Mouse (Mus musculus) naive thymus-derived CD4-positive, alpha-beta T cell, adult 2 months (primary cell): Measurements from ENCODE around the gene Wnt11.

Experiments
- DNase-seq: peaks from one replicate; pipeline ENCODE4 v3.0.0-alpha.2; 2011; ENCODE audit warnings: low read depth

The Wnt11 gene

DNA sequence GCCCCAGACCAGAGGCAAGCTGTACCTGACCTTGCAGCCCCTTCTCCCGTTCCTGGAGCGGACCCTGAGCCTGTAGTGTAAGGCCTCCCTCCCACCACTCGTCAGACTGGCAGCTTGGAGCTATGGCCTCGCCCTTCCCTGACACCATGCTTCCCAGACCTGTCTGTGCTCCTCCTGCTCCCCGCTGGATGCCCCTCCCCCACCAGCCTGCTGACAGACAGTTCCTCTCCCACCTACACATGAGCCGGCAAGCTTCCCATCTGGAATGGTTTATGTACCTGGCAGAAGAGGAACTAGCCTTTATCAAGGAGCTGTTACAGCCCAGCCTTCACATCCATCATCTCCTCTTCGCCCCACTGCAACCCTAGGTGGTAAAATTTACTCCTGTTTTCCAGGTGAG lies 6.0 kb upstream of the Wnt11 start:
- DNase-seq: no peak

DNA sequence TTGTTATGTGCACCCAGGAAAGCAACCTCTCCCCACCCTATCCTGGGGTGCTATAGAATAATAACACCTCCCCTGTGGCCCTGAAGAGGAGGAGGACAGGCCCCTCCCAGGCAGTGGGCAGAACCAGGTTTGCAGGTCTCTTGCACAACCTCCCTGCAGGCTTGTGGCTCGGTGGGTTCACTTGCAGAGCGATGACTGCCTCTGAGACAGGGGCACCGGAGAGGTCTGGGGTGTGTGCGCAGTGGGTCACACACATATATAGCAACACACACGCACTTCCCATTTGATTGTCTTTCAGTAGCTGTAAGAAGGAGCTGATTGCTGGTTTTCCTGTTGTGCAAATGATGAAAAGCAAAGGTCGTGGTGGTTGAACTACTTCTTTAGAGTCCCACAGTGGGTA lies 3.6 kb upstream of the Wnt11 start:
- DNase-seq: no peak

DNA sequence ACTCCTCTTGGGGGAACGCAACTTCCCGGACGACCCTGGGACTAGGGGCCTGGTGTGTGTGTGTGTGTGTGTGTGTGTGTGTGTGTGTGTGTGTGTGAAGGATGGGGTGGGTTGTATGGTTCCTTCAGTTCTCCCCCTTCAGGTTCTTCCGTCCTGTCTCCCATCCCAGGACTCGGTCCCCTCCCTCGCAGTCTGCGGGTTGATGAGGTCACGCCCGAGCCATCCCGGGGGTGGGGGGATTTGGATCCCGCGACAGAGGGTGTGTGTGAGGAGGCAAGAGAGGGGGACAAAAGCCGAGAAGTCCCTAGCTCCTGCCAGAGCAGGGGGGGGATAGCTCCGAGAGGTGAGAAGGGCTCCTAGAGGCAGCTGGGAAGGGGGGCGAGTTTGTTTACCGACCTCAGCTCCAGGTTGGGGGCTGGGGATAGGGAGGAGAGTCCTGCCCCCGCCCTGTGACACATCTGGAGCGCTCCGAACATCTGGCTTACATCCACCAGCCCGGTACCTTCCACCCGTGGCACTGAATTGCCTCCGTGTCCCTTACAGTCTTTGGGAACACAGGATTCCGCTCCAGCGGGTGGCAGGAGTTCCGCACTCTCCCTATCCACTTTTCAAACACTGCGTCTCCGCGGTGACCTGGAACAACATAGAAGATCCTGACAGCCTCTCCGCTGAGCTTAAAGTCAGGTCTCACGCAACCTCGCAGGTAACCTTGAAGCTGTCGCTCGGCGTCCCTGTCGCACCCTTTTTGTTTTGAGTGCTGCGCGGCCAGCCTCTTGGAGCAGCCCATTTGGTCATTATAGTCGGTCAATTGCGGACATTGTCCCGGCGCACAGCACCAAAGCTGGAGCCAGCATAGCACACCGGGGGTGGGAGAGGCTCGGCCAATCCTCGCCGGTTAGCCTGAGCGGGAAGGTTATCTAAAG lies 868 bp downstream of the Wnt11 start:
- DNase-seq: peak; percentile 34

DNA sequence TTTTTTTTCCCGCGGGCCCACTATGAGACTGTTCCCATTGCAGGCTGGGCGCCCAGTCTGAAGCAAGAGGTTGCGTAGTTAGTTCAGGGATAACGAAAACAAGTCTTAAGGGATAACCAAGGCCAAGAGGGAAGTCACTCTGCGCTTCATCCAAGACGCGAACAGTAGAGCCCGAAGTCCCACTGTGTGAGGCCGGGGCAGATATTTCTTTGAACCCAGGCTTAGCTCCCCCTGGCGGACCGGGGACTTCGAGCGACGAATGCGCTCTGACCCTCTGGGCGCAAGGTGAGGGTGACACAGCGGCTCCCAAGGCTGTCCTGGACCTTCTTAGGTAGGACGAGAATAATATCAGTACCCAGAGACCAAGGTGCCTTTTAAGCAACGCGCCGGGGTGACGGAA lies 1.7 kb downstream of the Wnt11 start:
- peak; percentile 76 for DNase-seq

DNA sequence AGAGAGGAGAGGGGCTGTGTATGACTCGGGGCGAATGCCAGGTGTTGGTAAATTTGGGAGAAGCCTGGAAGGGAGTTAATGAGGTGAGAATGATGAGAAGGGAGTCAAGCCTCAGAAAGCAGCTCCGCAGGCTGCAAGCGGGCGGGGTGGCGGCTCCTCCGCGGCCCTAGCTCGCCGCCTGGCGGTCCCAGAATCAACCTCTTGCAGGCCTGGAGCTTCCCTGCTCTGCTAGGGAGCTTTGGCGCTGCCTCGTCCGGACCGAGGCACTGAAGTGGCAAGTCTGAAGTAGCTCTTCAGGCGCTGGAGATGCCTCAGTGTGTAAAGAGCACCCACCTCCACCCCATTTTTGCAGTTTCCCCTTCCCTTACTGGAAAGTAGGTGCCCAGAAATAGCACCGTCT lies 3.0 kb downstream of the Wnt11 start:
- peak; percentile 73 for DNase-seq

DNA sequence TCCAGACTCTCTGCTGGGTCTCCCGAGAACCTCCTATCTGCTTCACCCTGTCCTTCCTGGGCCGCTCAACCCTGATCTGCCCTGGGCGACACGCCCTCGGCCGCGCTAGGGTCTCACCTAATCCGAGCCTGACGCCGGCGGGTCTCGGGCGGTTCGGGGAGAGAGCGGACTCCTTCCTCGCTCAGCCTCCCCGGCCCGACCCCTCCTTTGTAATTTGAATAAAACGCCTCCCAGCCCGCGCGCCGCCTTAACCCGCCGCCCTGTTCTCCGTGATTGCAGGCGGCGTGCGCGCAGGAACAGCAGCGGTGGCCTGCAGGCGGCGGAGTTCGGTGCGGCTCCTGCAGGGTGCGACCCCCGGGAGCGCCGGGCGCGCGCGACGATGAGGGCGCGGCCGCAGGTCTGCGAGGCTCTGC lies 3.8 kb downstream of the Wnt11 start:
- DNase-seq: peak; percentile 40

DNA sequence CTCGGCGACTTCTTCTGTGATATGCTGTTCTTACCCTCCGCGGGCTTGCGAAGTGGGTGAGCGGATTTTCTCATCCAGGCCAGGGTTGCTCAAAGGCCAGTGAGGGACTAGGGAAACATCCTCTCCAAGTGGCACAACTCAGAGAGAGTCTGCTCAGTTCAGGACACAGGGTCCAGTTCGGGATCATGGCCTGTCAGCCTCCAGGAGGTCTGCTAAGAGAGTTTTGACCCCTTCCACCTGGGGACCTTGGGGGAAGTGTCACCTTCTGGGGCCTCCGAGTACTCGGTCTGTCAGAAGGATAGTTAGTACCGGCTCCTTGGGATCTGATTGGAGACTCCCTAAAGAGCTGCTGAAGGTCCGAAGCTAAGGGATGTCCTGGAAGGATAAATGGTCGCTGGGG lies 4.4 kb downstream of the Wnt11 start:
- DNase-seq: no peak

DNA sequence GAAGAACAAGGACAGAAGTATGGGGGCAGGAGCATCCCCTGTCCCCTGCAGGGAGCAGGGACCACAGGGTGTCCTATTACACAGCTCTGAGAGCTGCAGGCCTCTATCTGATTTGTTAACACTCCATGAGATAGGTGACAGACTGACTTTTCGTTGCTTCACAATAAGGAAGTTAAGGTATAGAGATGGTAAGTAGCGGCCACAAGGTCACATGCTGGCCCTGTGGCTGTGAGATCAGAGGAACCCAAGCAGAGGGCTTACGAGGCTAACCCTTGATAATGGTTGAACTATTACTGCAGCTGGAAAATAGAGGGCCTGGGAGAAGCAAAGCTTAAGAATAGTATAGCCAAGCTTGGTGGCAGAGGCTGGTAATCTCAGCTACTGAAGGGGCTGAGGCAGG lies 5.9 kb downstream of the Wnt11 start:
- no peak for DNase-seq

DNA sequence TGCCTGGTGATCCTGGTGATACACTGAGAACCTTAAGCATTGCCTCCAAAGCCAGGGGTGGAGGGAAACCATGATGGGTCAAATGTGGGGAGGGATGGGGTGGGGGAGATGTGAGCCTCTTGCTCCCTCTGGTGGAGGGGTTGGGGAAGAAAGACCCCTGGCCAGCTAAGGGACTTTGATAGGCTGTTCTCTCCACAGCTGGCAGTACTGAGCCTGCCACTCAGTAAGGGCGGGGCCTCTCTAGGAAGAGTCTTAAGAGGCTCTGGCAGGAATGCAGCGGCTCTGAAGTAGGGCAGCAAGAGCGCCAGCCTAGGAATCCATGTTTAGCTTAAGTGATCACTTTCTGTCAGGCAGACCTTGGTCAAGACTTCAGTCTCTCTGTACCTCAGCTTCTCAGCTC lies 6.9 kb downstream of the Wnt11 start:
- DNase-seq: no peak

DNA sequence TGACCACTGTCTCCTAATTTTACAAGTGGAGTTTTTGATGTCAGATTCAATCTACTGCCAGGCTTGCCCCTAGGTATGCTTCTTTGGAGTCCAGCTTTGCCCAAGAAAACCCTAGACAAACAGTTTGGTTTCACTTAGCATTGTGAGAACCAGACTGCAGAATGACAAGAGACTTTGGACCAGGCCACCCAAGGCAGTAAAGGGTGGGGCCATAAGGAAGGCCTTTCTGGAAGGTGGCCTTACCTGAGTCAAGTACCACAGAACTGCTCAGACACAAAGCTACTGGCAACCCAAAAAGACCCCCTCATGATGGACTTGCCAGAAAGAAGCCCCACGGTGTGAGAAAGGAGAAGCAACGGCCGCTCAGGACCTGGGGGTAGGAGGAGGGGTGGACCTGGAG lies 8.1 kb downstream of the Wnt11 start:
- no peak for DNase-seq

DNA sequence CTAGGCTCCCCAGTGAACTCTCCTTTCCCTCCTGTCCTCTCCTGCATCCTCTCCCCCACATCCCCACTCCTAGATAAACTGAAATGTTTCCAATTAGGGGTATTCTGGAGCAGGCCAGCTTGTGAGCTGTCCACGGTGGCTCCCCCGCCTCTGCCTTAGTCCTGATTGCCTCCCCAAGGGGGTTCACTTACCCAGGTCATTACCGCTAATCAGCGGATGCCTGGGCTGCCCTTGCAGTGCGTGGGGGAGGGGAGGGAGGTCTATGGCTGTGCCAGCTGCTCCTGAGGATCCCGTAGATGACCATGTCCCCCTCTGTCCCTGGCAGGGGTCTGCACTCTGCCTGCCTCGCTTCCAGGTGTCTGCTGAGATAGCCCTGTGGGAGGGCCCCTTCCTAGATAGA lies 8.7 kb downstream of the Wnt11 start:
- DNase-seq: no peak

DNA sequence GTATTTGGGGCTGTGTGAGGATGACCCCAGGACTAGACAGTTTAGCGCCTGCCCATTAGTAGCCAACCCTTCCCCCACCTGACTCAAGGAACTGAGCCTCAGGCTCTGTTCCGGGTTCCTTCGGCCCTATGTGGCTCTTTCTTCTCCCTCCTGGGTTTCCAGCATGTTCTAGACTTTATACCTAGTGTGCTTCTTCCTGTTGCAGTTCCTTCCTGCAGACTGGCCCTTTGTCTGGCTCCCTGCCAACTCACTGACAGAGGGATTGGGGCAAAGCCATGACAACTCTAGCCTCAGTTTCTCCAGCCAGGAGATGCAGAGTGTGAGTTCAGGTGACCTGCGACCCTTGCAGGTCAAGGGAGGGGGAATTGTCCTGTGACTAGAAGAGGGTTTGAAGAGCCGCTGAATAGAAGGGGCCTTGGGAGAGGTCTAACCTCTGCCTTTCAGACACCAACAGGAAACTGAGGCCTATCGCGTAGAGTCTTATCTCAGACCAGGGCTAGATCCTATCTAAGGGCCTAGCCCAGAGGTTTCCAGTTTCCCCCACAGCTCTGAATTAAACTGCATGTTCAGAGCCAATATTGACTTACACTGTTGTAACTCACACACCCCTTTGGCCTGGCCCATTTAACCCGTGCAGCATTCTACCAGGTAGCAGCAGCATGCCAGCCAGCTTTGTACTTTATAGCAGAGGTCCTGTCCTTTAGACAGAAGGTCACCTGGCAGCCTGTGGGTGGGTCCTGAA lies 14.2 kb downstream of the Wnt11 start:
- peak; percentile 14 for DNase-seq

DNA sequence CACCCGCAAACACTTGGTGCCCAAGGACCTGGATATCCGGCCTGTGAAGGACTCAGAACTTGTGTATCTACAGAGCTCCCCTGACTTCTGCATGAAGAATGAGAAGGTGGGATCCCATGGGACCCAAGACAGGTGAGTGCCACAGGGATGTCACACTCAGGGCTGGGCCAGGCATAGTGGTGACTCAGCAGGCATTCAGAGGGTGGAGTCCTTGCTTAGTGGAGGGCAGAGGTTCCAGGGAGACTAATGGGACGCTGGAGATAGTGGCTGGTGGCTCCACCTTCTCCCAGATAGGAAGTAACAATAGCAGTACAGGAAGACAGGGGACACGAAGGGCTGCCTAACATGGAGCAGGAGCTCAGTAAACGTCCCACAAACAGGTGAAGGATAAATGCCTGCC lies 15.5 kb downstream of the Wnt11 start:
- DNase-seq: no peak

DNA sequence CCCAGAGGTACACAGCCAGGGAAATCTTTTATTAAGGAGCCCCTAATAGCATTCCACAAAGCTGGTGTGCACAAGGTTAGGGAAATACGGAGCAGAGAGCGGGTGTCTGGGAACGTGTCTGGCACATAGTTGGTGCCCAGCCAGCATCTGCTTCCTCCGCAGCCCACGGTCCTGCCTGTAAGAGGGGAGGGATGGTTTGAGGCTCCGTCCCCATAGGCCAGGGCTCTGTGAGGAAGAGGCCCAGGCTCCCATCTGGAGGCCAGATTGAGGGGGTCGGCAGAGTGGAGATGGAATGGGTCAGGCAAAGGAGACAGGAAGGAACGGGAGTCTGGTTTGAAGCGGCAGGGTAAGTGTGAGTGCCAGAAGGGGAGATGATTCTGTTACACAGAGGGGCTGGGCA lies 16.3 kb downstream of the Wnt11 start:
- no peak for DNase-seq

DNA sequence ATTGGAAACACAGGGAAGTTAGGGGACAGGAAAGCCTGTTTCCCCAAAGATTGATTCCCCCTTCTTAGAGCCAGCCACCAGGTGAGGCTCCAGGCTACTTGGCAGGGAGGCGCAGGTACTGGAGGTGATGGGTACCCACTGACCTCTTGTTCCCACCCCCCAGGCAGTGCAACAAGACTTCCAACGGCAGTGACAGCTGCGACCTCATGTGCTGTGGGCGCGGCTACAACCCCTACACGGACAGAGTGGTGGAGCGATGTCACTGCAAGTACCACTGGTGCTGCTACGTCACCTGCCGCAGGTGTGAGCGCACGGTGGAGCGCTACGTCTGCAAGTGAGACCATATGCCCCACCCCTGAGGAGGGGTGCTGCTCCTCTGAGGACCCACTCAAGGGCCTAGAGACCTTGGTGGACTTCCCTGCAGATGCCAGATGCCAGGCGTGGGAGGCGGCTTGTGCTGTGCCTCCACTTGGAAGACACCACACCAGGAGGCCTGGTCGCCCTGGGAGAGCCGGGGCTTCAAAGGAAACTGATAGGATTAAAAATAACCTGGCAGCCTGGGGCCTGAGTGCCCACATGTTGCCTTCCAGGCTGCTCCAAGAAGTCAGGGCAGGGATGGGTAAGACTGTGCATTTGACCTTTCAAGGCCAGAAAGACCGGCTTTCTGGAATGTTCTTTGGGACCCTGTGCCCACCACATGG lies 18.2 kb downstream of the Wnt11 start:
- DNase-seq: no peak

DNA sequence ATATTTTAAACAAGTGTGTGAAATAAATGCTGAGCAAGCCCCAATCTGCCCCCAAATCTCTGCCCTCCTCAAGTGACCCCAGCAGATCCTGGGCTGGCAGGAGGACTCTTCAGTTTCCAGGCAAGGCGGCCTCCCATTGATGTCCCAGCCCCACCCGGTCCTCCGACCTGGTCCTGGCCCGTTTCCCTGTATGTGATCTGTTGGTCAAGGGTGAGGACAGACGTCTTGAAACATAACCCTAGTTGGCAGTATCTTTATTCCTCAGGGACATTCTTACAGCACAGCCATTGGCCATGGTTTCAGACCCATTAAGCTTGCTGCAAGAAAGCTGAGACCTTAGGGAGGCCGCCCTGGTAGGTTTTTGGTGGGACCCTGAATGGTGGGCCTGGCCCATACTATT lies 18.9 kb downstream of the Wnt11 start:
- DNase-seq: no peak

DNA sequence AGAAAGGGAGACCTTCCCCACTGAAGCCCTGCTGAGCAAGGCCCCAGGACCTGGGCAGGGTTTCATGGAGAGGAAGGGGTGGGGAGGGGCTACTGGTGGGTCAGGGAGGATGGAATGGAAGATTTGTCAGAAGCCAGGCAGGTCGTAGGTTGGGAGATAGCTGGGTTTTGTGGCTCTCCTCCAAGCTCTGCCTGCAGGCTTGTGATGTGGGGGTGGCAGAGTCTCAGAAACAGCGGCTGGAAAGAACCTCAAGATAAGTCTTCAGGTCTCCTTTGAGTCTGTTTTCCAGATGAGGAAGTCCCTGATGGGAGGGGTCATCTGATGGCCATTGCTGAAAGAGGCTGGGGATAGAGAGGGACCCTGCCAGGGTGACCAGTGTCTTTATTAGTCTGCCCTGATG lies 20.5 kb downstream of the Wnt11 start:
- DNase-seq: no peak

DNA sequence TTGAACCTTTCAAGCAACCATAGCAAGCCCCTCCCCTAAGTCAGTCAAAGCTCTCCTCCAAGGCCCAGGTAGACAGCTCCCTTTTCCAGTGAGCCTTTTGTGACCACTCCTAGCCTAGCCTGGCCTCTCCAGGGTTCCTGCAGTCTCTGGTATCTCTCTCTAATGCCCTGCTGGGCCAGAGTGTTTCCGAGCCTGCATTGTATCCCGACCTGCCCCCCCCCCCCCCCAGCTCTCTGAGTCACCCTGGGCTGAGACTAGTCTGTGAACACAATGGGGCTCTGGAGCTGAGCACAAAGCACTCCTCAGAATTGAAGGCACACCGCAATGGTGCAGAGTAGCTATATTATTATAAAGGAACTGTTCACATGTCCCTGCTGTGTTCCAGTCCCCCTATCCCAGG lies 21.2 kb downstream of the Wnt11 start:
- DNase-seq: no peak

DNA sequence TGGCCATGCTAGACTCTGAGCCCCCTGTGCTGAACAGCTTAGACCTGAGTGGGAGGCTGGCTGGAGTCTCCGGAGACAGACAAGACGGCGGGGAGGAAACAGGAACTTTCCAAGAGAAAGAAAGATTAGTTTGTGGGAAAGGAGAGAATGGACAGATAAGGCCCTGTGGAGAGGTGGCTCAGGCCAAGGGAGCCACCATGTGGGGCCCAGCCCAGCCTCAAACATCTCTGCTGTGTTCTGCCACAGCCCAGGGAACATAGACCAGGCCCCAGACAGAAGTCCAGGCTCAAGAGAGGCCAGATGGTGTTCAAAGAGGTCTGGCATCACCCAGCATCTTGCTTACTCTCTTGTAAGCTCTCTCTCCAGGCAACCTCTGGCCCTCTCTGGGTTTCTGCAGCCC lies 22.2 kb downstream of the Wnt11 start:
- DNase-seq: no peak

DNA sequence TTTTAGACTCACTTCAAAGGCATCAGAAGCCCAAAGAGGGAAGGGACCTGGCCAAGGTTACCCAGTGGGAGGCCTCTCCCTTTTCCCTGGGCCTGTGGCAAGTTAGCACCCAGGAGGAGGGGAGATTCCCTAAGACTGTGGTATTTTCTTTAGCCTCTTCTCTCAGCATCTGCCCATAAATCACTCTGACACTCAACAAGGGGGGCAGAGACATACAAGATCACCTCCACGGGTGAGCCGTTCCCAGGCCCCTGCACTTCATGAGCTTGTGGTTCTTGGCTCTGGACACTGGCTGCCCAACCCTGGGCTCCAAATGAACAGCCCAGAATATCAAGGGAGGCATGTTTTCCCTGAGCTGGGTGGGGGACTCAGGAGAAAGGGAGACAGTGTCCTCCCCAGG lies 26.1 kb downstream of the Wnt11 start:
- DNase-seq: no peak

DNA sequence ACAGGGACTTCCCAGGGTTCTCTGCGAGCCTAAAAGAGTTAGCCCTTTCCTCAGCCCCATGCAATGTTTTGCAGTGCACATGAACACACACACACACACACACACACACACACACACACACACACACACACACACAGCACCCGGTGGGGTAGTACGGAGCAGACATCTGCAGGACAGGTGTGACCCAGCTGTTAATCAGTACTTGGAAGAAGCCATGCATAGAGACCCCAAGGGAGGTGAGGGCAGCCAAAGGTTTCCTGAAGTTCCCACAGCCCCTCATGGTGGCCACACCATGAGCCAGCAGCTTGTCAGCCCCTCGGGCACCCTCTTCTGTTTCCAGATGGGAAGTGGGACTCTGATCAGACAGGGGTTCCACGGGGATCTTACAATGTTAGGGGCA lies 28.1 kb downstream of the Wnt11 start:
- DNase-seq: no peak

DNA sequence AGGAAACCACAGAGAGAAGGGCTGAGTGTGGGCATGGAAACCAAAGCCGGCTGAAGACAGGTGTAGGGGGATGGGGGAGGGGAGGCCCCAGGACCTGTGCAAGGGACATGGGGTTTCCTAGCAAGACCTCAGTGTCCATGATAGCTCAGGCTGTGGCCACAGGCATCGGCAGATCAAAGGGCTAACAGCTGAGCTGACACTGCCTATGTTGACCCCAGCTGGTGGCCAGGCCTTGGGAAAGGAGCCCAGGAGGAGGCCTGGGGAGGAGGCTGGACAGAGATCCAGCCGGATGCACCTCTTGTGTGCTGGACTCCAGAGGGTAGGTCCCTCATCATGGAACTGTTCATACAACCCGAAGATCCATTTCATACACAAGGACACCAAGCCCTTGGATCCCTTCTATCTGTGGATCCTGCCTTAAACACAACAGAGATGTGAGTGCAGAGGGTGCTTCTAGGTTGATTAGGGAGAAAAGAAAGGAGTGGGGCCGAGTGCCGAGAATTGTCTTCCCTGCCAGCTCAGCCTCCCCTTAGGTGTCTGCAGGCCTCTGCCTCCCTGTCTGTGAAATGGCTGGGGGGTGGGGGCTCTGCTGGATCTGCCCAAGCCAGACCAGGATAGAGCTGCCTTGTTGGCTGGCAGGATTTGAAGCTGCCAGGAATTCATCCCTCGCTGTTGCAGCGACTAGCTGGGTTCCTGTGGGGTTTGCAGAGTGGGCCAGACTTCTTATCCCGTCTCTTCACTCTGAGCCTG lies 29.2 kb downstream of the Wnt11 start:
- DNase-seq: no peak
